Mouse (Mus musculus): ENCODE data around the gene Mapk1ip1l. TPM values are rescaled to one million over a fixed set of nuclear protein-coding genes. Genes with fewer than 3 reads are reported as not detected.

The Mapk1ip1l gene
- polyA plus RNA-seq, 1 experiment from 2014 or later = 65.1 TPM

DNA sequence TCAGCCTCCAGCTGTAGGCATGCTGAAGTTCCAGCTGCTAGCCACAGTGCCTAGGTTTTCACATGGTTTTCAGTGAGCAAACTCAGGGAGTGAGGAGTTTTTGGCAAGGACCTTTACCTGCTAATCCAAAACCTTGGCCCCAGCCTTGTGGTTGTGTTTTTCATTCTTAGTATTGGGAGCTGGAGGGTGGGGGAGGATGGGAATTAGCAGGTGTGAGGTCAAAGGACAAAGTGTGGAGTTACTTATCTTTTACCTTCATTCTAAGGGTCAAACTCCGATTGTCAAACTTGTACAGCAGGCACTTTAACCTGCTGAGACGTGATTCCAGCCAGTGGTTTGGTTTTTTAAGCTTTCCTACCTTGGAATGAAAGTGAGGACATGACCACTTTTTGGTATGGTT, 1.8 kb upstream of the Mapk1ip1l start:
- no peaks in the 10 kb centered on the region for H3K27me3 ChIP-seq (ENCODE audit: control insufficient read depth, insufficient read depth, low read length)
- H3K4me1 ChIP-seq (ENCODE audit: control insufficient read depth, insufficient read depth, low read length) = peaks cover 8% of the 10 kb centered on the region
- no peak overlapping the region for H3K4me2 ChIP-seq
- no peak overlapping the region for H3K4me3 ChIP-seq (ENCODE audit: low read depth, low read length)
- H3K27ac ChIP-seq (ENCODE audit: low read depth, low read length) = no peak overlapping the region
- H3K9ac ChIP-seq (ENCODE audit: low read depth, low read length) = no peak overlapping the region
- H3K36me3 ChIP-seq (ENCODE audit: control insufficient read depth, insufficient read depth, low read length) = no peaks in the 10 kb centered on the region
- ATAC-seq (replicated peaks; ENCODE audit: insufficient number of reproducible peaks, low FRiP score, low TSS enrichment) = no peak
- H3K9me3 ChIP-seq (replicated peaks; ENCODE audit: control insufficient read depth, low read length) = no peaks in the 10 kb centered on the region
- 53% methylated on average over 2 of the region's 2 CpGs for WGBS (ENCODE audit: insufficient replicate concordance)

DNA sequence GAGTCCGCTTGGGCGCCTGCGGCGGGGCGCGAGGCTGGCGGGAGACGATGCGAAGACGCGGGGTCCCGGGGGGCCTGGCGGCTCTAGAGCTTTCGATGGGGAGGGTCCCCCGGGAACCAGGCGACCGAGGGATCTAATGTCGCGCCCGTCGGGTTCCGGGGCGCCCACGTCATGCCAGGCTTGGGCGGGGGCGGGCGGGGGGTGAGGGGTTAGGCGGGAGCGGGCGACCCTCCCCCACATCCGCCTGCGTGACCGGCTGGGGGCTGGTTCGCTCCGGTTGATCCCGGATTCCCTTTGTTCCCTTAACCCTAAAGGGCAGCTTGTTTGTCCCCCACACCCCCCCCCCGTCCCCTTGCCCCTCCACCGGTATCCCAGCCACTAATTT, 334 bp downstream of the Mapk1ip1l start:
- Histone ChIP-seq H3K4me2 (peak overlapping the region; percentile 81), H3K27ac (ENCODE audit: low read depth, low read length) (peak overlapping the region; percentile 98), H3K27me3 (ENCODE audit: control insufficient read depth, insufficient read depth, low read length) (no peaks in the 10 kb centered on the region), H3K4me1 (ENCODE audit: control insufficient read depth, insufficient read depth, low read length) (peaks cover 8% of the 10 kb centered on the region), H3K4me3 (ENCODE audit: low read depth, low read length) (peak overlapping the region; percentile 95), H3K9ac (ENCODE audit: low read depth, low read length) (peak overlapping the region; percentile 100), H3K9me3 (replicated peaks; ENCODE audit: control insufficient read depth, low read length) (no peaks in the 10 kb centered on the region), H3K36me3 (ENCODE audit: control insufficient read depth, insufficient read depth, low read length) (no peaks in the 10 kb centered on the region; the same call in 1 of the 2 replicates)
- ATAC-seq (replicated peaks; ENCODE audit: insufficient number of reproducible peaks, low FRiP score, low TSS enrichment) = peak; percentile 77
- under 1% methylated on average over 33 of the region's 38 CpGs for WGBS (ENCODE audit: insufficient replicate concordance)

DNA sequence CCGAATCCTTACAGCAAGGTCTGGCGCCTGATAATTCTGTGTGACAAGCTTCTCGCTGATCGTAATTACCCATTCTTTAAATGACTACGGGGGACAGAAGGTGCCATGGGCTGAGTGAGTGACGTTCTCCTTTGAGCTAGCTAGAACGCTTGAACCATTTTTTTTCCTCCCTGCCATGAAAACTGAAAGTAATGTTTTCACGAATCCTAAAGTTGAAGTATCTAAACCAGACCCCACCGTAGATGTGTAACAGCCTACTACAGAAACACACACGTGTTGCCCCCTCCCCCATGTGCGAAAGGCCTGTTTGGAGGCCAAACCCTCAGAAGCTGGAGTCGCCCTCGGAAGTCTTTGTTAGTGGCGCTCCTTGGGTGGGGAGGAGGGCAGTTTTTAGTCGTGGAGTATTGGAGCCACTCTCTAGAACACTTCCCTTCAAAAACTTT, 774 bp downstream of the Mapk1ip1l start:
- no peaks in the 10 kb centered on the region for H3K27me3 ChIP-seq (ENCODE audit: control insufficient read depth, insufficient read depth, low read length)
- no peaks in the 10 kb centered on the region for H3K9me3 ChIP-seq (replicated peaks; ENCODE audit: control insufficient read depth, low read length)
- H3K36me3 ChIP-seq (ENCODE audit: control insufficient read depth, insufficient read depth, low read length) = no peaks in the 10 kb centered on the region; the same call in 1 of the 2 replicates
- H3K4me2 ChIP-seq = peak overlapping the region; percentile 81
- H3K9ac ChIP-seq (ENCODE audit: low read depth, low read length) = peak overlapping the region; percentile 100
- peak; percentile 29 for ATAC-seq (replicated peaks; ENCODE audit: insufficient number of reproducible peaks, low FRiP score, low TSS enrichment)
- peak overlapping the region; percentile 95 for H3K4me3 ChIP-seq (ENCODE audit: low read depth, low read length)
- H3K4me1 ChIP-seq (ENCODE audit: control insufficient read depth, insufficient read depth, low read length) = peaks cover 8% of the 10 kb centered on the region
- peak overlapping the region; percentile 98 for H3K27ac ChIP-seq (ENCODE audit: low read depth, low read length)
- WGBS (ENCODE audit: insufficient replicate concordance) = under 1% methylated on average over 15 of the region's 15 CpGs

DNA sequence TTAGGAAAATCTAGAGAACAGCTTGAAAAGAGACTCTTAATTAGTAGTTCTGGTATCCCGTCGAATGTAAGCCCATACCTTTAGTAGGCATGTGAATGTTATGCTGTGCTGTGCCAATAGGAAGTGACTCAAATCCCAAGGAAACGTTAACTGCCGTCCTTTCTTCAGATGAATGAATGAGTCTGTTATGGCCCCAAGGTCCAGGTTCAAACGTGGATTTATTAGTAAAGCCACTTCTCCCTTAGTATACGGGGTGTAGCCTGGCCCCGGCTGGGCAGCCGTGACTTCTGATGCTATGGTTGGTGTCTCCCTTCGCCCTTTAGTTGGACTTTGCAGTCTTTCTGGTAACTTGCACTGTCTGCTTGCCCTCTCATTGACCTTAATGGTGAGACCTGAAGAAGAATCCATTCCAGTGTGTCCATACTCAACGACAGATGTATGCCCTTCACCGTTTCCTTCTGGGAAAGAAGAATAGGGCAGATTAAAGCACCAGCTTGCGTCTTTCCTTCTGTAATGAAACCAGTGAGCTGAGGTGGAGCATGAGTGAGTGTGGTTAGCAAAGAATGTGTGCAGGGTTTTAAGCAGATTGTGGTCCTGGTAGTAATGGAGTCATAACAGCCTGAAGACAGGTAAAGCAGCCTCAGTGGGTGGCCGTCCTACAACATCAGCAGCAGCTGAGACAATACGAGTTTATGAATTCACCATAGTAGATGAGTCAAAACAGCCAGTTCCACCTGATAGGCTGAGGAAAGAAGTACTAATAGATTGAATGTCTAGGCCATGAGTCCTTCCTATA, 5.0 kb downstream of the Mapk1ip1l start:
- WGBS (ENCODE audit: insufficient replicate concordance) = 79% methylated on average over 14 of the region's 14 CpGs
- ATAC-seq (replicated peaks; ENCODE audit: insufficient number of reproducible peaks, low FRiP score, low TSS enrichment) = no peak
- H3K4me3 ChIP-seq (ENCODE audit: low read depth, low read length) = no peak overlapping the region

DNA sequence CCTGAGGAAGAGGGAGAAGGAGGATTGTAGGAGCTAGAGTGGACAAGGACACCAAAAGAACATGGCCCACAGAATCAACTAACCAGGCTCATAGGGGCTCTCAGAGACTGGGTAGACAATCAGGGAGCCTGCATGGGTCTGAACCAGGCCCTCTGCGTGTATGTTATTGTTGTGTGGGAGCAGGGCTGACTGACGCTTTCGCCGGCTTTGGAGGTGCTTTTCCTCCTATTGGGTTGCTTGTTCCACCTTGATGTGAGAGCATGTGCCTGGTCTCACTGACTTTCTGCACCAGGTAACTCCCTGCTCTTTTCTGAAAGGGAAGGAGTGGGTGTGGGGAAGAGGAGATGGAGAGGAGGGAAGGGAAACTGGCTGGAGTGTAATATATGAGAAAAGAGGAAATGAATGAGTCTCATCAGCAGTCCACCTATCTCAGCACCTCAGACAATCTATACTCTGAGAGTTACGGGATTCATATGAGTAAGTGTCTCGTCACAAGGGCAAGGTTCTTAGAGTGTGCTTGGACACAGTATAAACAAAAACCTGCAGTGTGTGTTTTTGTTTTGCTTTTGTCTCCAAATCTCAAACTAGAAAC, 6.8 kb downstream of the Mapk1ip1l start:
- no peak for ATAC-seq (replicated peaks; ENCODE audit: insufficient number of reproducible peaks, low FRiP score, low TSS enrichment)
- Histone ChIP-seq H3K27ac (ENCODE audit: low read depth, low read length) (no peak overlapping the region), H3K9me3 (replicated peaks; ENCODE audit: control insufficient read depth, low read length) (no peaks in the 10 kb centered on the region), H3K9ac (ENCODE audit: low read depth, low read length) (no peak overlapping the region), H3K36me3 (ENCODE audit: control insufficient read depth, insufficient read depth, low read length) (peaks cover 5% of the 10 kb centered on the region; the same call in 1 of the 2 replicates), H3K27me3 (ENCODE audit: control insufficient read depth, insufficient read depth, low read length) (no peaks in the 10 kb centered on the region), H3K4me1 (ENCODE audit: control insufficient read depth, insufficient read depth, low read length) (peaks cover 4% of the 10 kb centered on the region), H3K4me3 (ENCODE audit: low read depth, low read length) (no peak overlapping the region), H3K4me2 (no peak overlapping the region)
- WGBS (ENCODE audit: insufficient replicate concordance) = 88% methylated on average over 6 of the region's 6 CpGs

More for the DNA sequence above, 5.0 kb downstream of the Mapk1ip1l start:
- no peak overlapping the region for H3K27ac ChIP-seq (ENCODE audit: low read depth, low read length)
- H3K36me3 ChIP-seq (ENCODE audit: control insufficient read depth, insufficient read depth, low read length) = no peaks in the 10 kb centered on the region; the same call in 1 of the 2 replicates
- no peaks in the 10 kb centered on the region for H3K9me3 ChIP-seq (replicated peaks; ENCODE audit: control insufficient read depth, low read length)
- H3K27me3 ChIP-seq (ENCODE audit: control insufficient read depth, insufficient read depth, low read length) = no peaks in the 10 kb centered on the region
- H3K4me1 ChIP-seq (ENCODE audit: control insufficient read depth, insufficient read depth, low read length) = peaks cover 8% of the 10 kb centered on the region
- H3K9ac ChIP-seq (ENCODE audit: low read depth, low read length) = no peak overlapping the region
- H3K4me2 ChIP-seq = no peak overlapping the region

DNA sequence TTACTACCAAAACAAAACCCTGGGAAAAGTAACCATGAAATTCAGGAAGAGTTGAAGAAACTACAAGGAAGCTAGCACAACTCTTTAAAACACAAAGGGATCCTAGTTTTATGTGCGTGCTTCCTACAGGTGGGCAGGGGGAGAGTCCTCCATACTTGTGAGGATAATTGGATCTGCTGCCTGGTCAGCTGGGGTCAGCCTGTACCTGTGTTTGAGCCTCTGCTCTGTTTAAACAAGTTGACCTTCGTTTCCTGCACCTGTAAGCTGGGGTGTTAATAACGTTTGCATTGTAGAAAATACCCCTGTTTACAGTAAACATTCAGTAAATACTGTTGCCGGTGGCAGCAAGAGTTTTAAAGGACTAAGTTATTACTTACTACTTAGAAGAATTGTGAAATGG, 7.9 kb downstream of the Mapk1ip1l start:
- Histone ChIP-seq H3K27ac (ENCODE audit: low read depth, low read length) (no peak overlapping the region), H3K9me3 (replicated peaks; ENCODE audit: control insufficient read depth, low read length) (no peaks in the 10 kb centered on the region), H3K9ac (ENCODE audit: low read depth, low read length) (no peak overlapping the region), H3K4me1 (ENCODE audit: control insufficient read depth, insufficient read depth, low read length) (no peaks in the 10 kb centered on the region), H3K4me2 (no peak overlapping the region), H3K4me3 (ENCODE audit: low read depth, low read length) (no peak overlapping the region), H3K27me3 (ENCODE audit: control insufficient read depth, insufficient read depth, low read length) (no peaks in the 10 kb centered on the region), H3K36me3 (ENCODE audit: control insufficient read depth, insufficient read depth, low read length) (peaks cover 8% of the 10 kb centered on the region)
- WGBS (ENCODE audit: insufficient replicate concordance) = 93% methylated on average over 4 of the region's 4 CpGs
- no peak for ATAC-seq (replicated peaks; ENCODE audit: insufficient number of reproducible peaks, low FRiP score, low TSS enrichment)

DNA sequence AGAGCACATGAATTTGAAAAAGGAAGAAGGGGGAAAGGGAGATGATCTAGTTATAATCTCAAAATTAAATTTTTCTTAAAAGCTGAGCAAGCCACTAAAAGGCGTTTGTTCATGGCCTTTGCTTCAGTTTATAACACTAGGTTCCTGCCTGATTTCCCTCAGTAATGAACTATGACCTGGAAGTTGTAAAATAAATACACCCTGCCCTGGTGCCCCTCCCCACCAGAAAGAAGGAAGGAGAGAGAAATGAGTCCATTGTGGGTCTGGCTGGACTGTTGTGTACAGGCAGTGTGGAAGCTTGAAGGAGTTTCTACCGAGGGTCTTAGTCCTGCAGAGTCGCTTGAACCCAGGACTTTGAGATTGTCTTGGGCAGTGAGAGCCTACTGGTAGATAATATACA, 9.6 kb downstream of the Mapk1ip1l start:
- no peak overlapping the region for H3K9ac ChIP-seq (ENCODE audit: low read depth, low read length)
- H3K27me3 ChIP-seq (ENCODE audit: control insufficient read depth, insufficient read depth, low read length) = no peaks in the 10 kb centered on the region
- H3K4me1 ChIP-seq (ENCODE audit: control insufficient read depth, insufficient read depth, low read length) = no peaks in the 10 kb centered on the region
- H3K36me3 ChIP-seq (ENCODE audit: control insufficient read depth, insufficient read depth, low read length) = peaks cover 14% of the 10 kb centered on the region
- H3K4me2 ChIP-seq = no peak overlapping the region
- H3K4me3 ChIP-seq (ENCODE audit: low read depth, low read length) = no peak overlapping the region
- no peak overlapping the region for H3K27ac ChIP-seq (ENCODE audit: low read depth, low read length)
- no peak for ATAC-seq (replicated peaks; ENCODE audit: insufficient number of reproducible peaks, low FRiP score, low TSS enrichment)
- no peaks in the 10 kb centered on the region for H3K9me3 ChIP-seq (replicated peaks; ENCODE audit: control insufficient read depth, low read length)
- 84% methylated on average over 3 of the region's 3 CpGs for WGBS (ENCODE audit: insufficient replicate concordance)

DNA sequence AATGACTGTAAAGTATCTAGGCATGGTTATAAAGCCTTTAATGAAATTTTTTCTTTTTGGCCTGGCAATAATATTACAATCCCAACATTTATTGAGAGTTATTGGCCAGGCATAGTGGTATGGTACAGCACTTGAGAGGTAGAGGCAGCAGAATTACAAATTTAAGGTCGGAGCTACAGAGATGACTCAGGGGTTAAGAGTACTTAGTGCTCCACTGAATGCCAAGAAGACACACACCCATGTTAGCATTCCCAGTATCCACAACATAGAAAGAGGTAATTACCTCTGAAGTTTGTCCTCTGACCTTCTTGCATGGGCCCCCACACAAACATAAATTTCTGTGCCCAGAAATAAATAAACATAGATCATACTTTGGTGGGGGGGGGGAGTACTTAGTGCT, 11.0 kb downstream of the Mapk1ip1l start:
- Histone ChIP-seq H3K9me3 (replicated peaks; ENCODE audit: control insufficient read depth, low read length) (no peaks in the 10 kb centered on the region), H3K9ac (ENCODE audit: low read depth, low read length) (no peak overlapping the region), H3K27ac (ENCODE audit: low read depth, low read length) (no peak overlapping the region), H3K27me3 (ENCODE audit: control insufficient read depth, insufficient read depth, low read length) (no peaks in the 10 kb centered on the region), H3K4me1 (ENCODE audit: control insufficient read depth, insufficient read depth, low read length) (no peaks in the 10 kb centered on the region), H3K36me3 (ENCODE audit: control insufficient read depth, insufficient read depth, low read length) (peaks cover 19% of the 10 kb centered on the region), H3K4me2 (no peak overlapping the region), H3K4me3 (ENCODE audit: low read depth, low read length) (no peak overlapping the region)
- ATAC-seq (replicated peaks; ENCODE audit: insufficient number of reproducible peaks, low FRiP score, low TSS enrichment) = no peak
- WGBS (ENCODE audit: insufficient replicate concordance) = 89% methylated on average over 1 of the region's 1 CpGs

Measured in heart, embryonic 11.5 days (tissue).